Mouse (Mus musculus) kidney, adult 10 weeks (tissue): ENCODE data around the gene Ccn2. TPM values are rescaled to one million over a fixed set of nuclear protein-coding genes. Genes with fewer than 3 reads are reported as not detected.

Experiments
- polyA plus RNA-seq: library from polyadenylated mRNA; stranded (reverse); fragments of 350-450 nt; fragmentation: Illumina TruSeq; extraction: RNeasy Lipid Tissue Mini Kit (QIAGEN cat#74804); gene quantifications from one replicate; pipeline ENCODE4 v1.2.3, GENCODE M21; 2014; ENCODE audit warnings: low read depth, low replicate concordance

Ccn2 gene
- polyA plus RNA-seq = 174 TPM

DNA sequence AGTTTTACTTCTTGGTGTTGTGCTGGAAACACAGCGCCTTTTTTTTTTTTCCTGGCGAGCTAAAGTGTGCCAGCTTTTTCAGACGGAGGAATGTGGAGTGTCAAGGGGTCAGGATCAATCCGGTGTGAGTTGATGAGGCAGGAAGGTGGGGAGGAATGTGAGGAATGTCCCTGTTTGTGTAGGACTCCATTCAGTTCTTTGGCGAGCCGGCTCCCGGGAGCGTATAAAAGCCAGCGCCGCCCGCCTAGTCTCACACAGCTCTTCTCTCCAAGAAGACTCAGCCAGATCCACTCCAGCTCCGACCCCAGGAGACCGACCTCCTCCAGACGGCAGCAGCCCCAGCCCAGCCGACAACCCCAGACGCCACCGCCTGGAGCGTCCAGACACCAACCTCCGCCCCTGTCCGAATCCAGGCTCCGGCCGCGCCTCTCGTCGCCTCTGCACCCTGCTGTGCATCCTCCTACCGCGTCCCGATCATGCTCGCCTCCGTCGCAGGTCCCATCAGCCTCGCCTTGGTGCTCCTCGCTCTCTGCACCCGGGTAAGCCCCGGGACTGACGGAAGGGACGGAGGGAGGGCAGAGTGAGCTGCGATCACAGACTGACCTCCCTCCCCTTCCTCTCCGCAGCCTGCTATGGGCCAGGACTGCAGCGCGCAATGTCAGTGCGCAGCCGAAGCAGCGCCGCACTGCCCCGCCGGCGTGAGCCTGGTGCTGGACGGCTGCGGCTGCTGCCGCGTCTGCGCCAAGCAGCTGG, at the start of gene Ccn2:
Ccn2 (plus strand) TSS at position 193 of the 753 bp plus-strand sequence.

Other genes with a start within 250 kb of the Ccn2 start
- 51.3 TPM for gene Enpp1, start 116.7 kb downstream of the Ccn2 start, polyA plus RNA-seq
- gene Enpp3, start 247.4 kb downstream of the Ccn2 start, polyA plus RNA-seq = 49.7 TPM